Mouse (Mus musculus) cerebellum, adult 2 months (tissue): ENCODE results near the gene Dnajb12. TPM values are rescaled to one million over a fixed set of nuclear protein-coding genes. Genes with fewer than 3 reads are reported as not detected.

Source experiments
- DNase-seq, 2 experiments: peaks; one replicate each; pipeline ENCODE4 v3.0.0; 2021
- H3K27ac ChIP-seq: fragments of 200-500 bp; 2 replicates; pipeline ENCODE4 v1.5.1; 2012; ENCODE audit warnings: low read length, control low read depth, inconsistent platforms; ENCODE audit not compliant: insufficient read depth
- H3K27me3 ChIP-seq: fragments of 200-500 bp; 2 replicates; pipeline ENCODE4 v1.6.1; 2012; ENCODE audit warnings: inconsistent platforms, mild to moderate bottlenecking, low read length, moderate library complexity; ENCODE audit not compliant: control insufficient read depth, insufficient read depth
- H3K4me1 ChIP-seq: fragments of 200-500 bp; 2 replicates; pipeline ENCODE4 v1.6.1; 2011; ENCODE audit warnings: low read length; ENCODE audit not compliant: control insufficient read depth, insufficient read depth
- H3K4me3 ChIP-seq: fragments of 200-500 bp; replicated peaks from 2 replicates; pipeline ENCODE3; 2011; ENCODE audit warnings: mild to moderate bottlenecking, low read depth, low read length, control low read depth; ENCODE audit not compliant: insufficient read depth
- CTCF ChIP-seq: fragments of 200-500 bp; IDR thresholded peaks from 2 replicates; pipeline ENCODE4 v1.5.1; 2011; ENCODE audit warnings: low read depth, mild to moderate bottlenecking, control low read depth, low read length, moderate library complexity, borderline replicate concordance; ENCODE audit not compliant: insufficient read depth
- POLR2A ChIP-seq: fragments of 200-500 bp; IDR thresholded peaks from 2 replicates; pipeline ENCODE4 v1.6.1; 2011; ENCODE audit warnings: low read length, control low read depth, borderline replicate concordance; ENCODE audit not compliant: insufficient read depth
- WGBS: fragments of 180-500 bp; shearing (Covaris S2); methylation state at CpG from one replicate; pipeline ENCODE4 v1.1.7; 2018; 5-methylcytosine and 5-hydroxymethylcytosine counted together
- polyA plus RNA-seq: library from polyadenylated mRNA; depleted of rRNA; stranded (reverse); fragments of >200 nt; gene quantifications from 2 replicates; pipeline ENCODE4 v1.2.3, GENCODE M21; 2012

Gene Dnajb12
- polyA plus RNA-seq, 1 experiment: 48.6 TPM

DNA sequence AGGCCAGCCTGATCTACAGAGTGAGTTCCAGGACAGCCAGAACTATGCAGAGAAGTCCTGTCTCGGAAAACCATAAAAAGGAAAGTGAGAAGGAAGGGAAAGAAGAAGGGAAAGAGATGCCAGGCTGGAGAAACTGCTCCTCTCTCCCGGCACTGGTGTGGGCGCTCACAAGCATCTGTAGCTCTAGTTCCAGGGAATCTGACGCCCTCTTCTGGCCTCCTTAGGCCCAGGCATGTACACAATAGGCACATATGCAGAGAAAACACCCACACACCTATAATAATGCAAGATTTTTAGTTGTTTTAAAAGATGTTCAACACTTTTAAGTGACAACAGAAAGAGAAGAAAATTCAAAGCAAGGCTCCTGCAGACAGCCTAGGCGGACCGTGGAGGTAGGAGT, 32.9 kb upstream of the Dnajb12 start:
- no peak for DNase-seq
- Histone ChIP-seq H3K27ac (no peak overlapping the region), H3K27me3 (no peaks in the 10 kb centered on the region), H3K4me1 (no peaks in the 10 kb centered on the region), H3K4me3 (no peak overlapping the region)
- 73% methylated on average over 6 of the region's 6 CpGs for WGBS
- TF ChIP-seq POLR2A (no peak), CTCF (peak; percentile 33; the same call in 1 of the 2 replicates)

DNA sequence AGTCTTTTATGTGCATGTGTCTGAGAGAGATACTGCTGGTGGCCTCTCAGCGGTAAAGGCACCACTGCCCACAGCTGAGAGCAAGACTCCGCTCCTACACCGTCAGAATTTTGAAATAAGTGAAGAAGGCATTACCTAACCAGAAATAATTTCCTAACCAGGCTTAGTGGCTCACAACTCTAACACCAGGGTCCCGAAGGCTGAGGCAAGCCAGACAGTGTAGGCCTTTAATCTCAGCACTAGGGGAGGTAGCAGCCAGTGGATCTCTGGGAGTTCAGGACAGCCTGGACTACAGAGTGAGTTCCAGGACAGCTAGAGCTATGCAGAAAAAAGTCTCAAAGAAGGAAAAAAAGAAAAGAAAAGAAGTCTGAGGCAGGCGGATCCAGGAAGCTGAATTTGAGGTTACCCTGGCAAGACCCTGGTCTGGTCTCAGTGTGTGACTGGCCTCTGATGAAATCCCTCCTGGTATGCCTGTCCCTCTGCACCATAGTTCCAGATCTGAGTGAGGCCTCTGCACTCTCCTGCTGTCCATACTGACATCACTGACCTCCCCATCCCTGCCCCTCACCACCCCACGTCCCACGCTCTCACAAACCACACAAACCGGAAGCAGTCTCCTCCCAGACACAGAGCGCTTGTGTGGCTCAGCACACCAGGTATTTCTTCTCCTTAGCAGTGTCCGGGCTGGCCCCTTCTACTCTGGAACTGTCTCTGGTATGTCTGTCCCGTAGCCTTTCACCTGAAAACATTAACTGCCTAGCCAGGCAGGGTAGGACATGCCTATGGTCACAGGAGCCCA, 31.1 kb upstream of the Dnajb12 start:
- no peak overlapping the region for H3K27ac ChIP-seq
- no peak for DNase-seq
- H3K27me3 ChIP-seq: no peaks in the 10 kb centered on the region
- 85% methylated on average over 11 of the region's 11 CpGs for WGBS
- H3K4me3 ChIP-seq: no peak overlapping the region
- TF ChIP-seq CTCF (no peak), POLR2A (no peak)
- H3K4me1 ChIP-seq: no peaks in the 10 kb centered on the region

DNA sequence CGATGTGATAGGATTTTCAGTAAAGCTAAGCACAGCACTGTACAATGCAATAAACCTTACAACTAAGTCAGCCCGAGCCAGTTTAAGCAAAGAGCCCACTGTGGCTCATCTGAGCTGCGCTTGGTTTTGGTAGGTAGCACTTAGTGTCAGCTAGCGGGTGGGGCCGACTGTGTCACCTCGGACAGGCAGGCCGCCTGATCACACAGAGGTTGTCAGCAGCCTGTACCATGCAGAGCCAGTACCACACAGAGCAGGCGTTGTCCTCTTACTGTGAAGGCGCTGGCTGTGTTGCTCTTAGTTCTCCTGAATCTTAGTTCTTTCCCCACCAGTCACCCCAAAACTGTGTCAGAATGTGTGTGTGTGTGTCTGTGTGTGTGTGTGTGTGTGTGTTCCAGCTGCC, 30.4 kb upstream of the Dnajb12 start:
- DNase-seq: no peak
- no peak overlapping the region for H3K4me3 ChIP-seq
- TF ChIP-seq CTCF (no peak), POLR2A (no peak)
- no peak overlapping the region for H3K27ac ChIP-seq
- no peaks in the 10 kb centered on the region for H3K27me3 ChIP-seq
- 78% methylated on average over 9 of the region's 9 CpGs for WGBS
- no peaks in the 10 kb centered on the region for H3K4me1 ChIP-seq

DNA sequence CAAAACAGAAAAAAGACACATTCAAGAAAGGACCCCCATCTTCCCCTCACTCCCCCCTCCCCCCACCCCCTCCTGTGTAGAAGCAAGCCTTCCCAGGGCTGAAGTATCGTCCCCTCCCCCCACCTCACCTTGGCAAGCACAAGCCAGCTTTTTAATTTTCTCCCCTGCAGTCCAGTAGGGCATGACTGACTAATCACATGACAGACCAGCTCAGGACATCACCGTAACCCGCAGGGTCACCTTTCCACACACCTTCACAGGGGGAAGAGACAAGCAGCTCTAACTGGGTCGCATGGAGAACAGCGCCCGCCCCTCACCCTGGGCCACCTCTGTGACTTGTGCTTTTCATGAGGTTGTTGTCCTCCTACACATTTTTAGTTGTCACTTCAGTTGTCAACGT, 30.0 kb upstream of the Dnajb12 start:
- no peak for DNase-seq
- H3K4me1 ChIP-seq: no peaks in the 10 kb centered on the region
- 75% methylated on average over 7 of the region's 7 CpGs for WGBS
- TF ChIP-seq POLR2A (no peak), CTCF (no peak)
- no peak overlapping the region for H3K4me3 ChIP-seq
- H3K27me3 ChIP-seq: no peaks in the 10 kb centered on the region
- H3K27ac ChIP-seq: no peak overlapping the region

DNA sequence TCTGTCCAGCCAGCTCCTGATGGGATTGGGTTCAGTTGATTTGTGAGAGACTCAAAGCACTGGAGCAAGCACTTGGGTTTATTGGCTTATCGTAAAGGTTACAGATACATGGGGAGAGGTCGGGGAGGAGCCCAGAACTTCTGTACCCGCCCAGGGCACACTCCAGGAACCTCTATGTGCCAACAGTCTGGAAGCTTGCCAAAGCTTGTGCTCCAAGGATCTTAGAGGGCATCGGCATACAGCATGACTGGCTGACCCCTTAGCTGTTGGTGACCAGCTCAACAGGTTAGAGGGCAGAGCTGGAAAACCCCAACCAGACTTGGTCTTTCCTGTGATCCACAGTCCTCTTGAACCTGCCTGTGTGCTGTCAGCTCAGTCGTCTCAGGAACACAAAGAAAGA, 22.2 kb upstream of the Dnajb12 start:
- no peak for DNase-seq
- 73% methylated on average over 5 of the region's 5 CpGs for WGBS
- Histone ChIP-seq H3K27ac (no peak overlapping the region), H3K4me3 (no peak overlapping the region), H3K27me3 (no peaks in the 10 kb centered on the region), H3K4me1 (no peaks in the 10 kb centered on the region)
- TF ChIP-seq CTCF (no peak), POLR2A (no peak)

DNA sequence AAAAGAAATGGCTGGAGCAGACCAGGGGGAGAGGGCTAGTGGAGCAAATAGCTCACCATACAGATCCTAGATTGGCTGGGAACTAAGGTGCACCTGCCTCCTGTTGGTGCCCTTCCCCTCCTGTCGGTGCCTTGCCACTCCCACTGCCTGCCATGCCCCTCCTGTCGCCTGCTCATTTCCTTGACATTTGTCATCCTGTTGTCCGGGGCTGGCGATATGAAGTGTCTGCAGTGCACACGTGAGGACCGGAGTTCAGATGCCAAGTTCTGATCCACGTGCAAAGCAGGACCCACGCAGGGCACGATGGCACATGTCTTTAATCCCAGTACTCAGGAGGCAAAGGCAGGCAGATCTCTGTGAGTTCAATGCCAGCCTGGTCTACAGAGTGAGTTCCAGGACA, 18.7 kb upstream of the Dnajb12 start:
- no peaks in the 10 kb centered on the region for H3K27me3 ChIP-seq
- H3K4me3 ChIP-seq: no peak overlapping the region
- no peaks in the 10 kb centered on the region for H3K4me1 ChIP-seq
- DNase-seq: no peak
- WGBS: 43% methylated on average over 9 of the region's 9 CpGs
- TF ChIP-seq POLR2A: no peak
- no peak for TF ChIP-seq CTCF
- H3K27ac ChIP-seq: no peak overlapping the region

DNA sequence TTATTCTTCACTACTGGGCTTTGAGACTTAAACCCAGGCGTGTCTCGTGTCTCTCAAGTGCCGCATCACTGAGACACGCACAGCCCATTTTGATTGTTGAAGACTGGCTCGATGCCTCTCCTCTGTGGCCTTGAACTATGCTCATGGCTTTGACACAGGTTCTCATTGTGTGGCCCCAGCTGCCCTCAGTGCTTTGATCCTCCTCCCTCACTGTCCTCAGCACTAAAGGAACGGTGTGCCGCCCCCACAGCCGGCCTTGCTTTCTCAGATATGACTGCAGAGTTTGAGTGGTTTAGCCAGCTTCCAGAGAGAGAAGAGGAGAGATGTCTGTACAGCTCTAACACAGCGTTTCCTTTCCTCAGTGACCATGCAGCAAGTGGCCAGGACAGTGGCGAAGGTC, 18.2 kb upstream of the Dnajb12 start:
- Histone ChIP-seq H3K27me3 (no peaks in the 10 kb centered on the region), H3K4me1 (no peaks in the 10 kb centered on the region), H3K4me3 (no peak overlapping the region), H3K27ac (no peak overlapping the region)
- WGBS: 86% methylated on average over 10 of the region's 10 CpGs
- DNase-seq: no peak
- TF ChIP-seq POLR2A (no peak), CTCF (no peak)

DNA sequence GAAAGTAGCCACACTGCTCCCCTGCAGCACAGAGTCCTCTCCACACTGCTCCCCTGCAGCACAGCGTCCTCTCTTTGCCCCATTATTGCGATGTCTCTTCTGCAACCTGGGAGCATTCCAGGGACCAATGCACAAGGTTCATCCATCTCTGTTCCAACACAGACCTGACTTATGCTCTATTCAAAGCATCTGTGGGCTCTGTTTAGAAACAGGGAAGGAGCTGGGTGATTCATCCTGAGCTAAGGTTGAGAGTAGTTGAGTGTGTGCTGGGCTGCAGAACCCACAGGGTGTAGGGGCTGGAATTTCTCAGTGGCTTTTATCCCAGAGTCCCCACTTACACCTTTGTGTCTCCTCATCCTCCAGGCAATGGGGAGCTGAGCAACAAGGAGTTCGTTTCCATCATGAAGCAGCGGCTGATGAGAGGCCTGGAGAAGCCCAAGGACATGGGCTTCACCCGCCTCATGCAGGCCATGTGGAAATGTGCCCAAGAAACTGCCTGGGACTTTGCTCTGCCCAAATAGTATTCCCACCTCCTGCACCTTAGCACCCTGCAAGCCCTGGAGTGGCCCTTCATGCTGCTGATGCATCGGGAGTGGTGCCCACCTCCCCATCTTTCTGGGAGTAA, 16.4 kb upstream of the Dnajb12 start:
- 56% methylated on average over 6 of the region's 6 CpGs for WGBS
- DNase-seq: no peak
- Histone ChIP-seq H3K27me3 (no peaks in the 10 kb centered on the region), H3K27ac (no peak overlapping the region), H3K4me1 (no peaks in the 10 kb centered on the region), H3K4me3 (no peak overlapping the region)
- no peak for TF ChIP-seq POLR2A
